Mouse (Mus musculus) kidney, embryonic 16.5 days (tissue): ENCODE data around the gene Tmco2. TPM values are rescaled to one million over a fixed set of nuclear protein-coding genes. Genes with fewer than 3 reads are reported as not detected.
A peak's percentile ranks its signal among the peaks of the same experiment; 100 is the strongest.

Experiments
- ATAC-seq: fragments of 200-750 bp; cut with Nextera tagmentation; 2 replicates; pipeline ENCODE4 v1.8.0; 2017; ENCODE audit warnings: moderate TSS enrichment; ENCODE audit not compliant: low FRiP score, low TSS enrichment
- H3K27ac ChIP-seq: fragments of 300-500 bp; sonication (generic); 2 replicates; pipeline ENCODE4 v1.5.1; 2014; ENCODE audit warnings: low read length
- H3K27me3 ChIP-seq: fragments of 300-500 bp; sonication (generic); 2 replicates; pipeline ENCODE4 v1.6.1; 2014; ENCODE audit warnings: low read length, control low read depth, mixed read lengths; ENCODE audit not compliant: insufficient read depth
- H3K36me3 ChIP-seq: fragments of 300-500 bp; sonication (generic); 2 replicates; pipeline ENCODE4 v1.6.1; 2014; ENCODE audit warnings: low read length, control low read depth, mixed read lengths; ENCODE audit not compliant: insufficient read depth
- H3K4me1 ChIP-seq: fragments of 300-500 bp; sonication (generic); 2 replicates; pipeline ENCODE4 v1.6.1; 2014; ENCODE audit warnings: low read length, control low read depth, mixed read lengths; ENCODE audit not compliant: insufficient read depth
- H3K4me2 ChIP-seq: fragments of 300-500 bp; sonication (generic); replicated peaks from 2 replicates; pipeline ENCODE4 v1.6.1; 2014; ENCODE audit warnings: low read depth, low read length
- H3K4me3 ChIP-seq: fragments of 300-500 bp; sonication (generic); 2 replicates; pipeline ENCODE4 v1.5.1; 2014; ENCODE audit warnings: mild to moderate bottlenecking, low read length
- H3K9ac ChIP-seq: fragments of 300-500 bp; sonication (generic); replicated peaks from 2 replicates; pipeline ENCODE4 v1.6.1; 2014; ENCODE audit warnings: low read length
- H3K9me3 ChIP-seq: fragments of 300-500 bp; sonication (generic); 2 replicates; pipeline ENCODE4 v1.6.1; 2016; ENCODE audit warnings: low read length, control low read depth
- WGBS: fragments of 180-500 bp; shearing (Covaris S2); extraction: QIAGEN DNeasy Blood & Tissue Kit; methylation state at CpG from one replicate; pipeline ENCODE4 v1.1.7; 2014; 5-methylcytosine and 5-hydroxymethylcytosine counted together
- polyA plus RNA-seq: library from polyadenylated mRNA; unstranded; fragments of >200 nt; fragmentation: Nextera tagmentation; extraction: Ambion mirVana; gene quantifications from 2 replicates; pipeline ENCODE4 v1.2.1, GENCODE M21; 2015

The Tmco2 gene
- polyA plus RNA-seq, result not detected in 2 replicates

DNA sequence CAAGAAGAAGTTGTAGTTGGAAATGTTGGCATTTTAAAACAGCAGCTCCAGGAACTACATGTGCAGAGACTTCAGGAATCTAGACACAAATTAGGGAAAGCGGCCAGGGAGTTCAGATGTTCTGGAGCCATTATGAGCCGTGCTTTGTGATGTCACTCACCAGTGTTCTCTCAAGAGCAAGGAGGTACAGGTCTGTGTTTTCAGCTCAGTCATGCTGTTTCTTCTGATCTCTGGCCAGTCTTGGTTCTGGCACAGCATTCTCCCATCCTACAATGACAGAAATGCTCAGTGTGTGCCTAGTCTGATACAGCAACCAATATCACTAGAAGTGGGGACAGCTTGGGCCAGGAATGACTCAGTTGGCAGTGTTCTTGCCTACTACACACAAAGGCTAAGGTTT lies at the start of gene Tmco2:
Tmco2 (minus strand) TSS at position 101 of the 400 bp plus-strand sequence.
- WGBS, result 93% methylated on average over 2 of the region's 2 CpGs
- ATAC-seq, result no peak
- Histone ChIP-seq H3K27ac (no peak within 1 kb of the TSS), H3K27me3 (no peaks in the 10 kb centered on the region), H3K36me3 (no peaks in the 10 kb centered on the region), H3K4me3 (no peak within 1 kb of the TSS), H3K4me2 (no peak within 1 kb of the TSS), H3K9ac (no peak within 1 kb of the TSS), H3K4me1 (no peaks in the 10 kb centered on the region), H3K9me3 (no peaks in the 10 kb centered on the region)

GRCm38 (mm10) chr4:121103304-121103703 lies 5.7 kb downstream of the Tmco2 start:
- H3K36me3 ChIP-seq, result no peaks in the 10 kb centered on the region
- H3K9me3 ChIP-seq, result no peaks in the 10 kb centered on the region
- no peaks in the 10 kb centered on the region for H3K27me3 ChIP-seq
- no peak overlapping the region for H3K9ac ChIP-seq
- H3K4me2 ChIP-seq, result no peak overlapping the region
- no peak overlapping the region for H3K4me3 ChIP-seq
- H3K4me1 ChIP-seq, result 0 out of 2 replicates have a peak, but pooled peaks cover 2% of the 10 kb centered on the region
- ATAC-seq, result no peak
- H3K27ac ChIP-seq, result no peak overlapping the region
- 89% methylated on average over 4 of the region's 4 CpGs for WGBS

GRCm38 (mm10) chr4:121097650-121098378 lies 11.2 kb downstream of the Tmco2 start, which contains the start of gene Zmpste24:
Zmpste24 (minus strand) TSS chr4:121098241.
- peak; percentile 92 for ATAC-seq
- no peaks in the 10 kb centered on the region for H3K27me3 ChIP-seq
- no peaks in the 10 kb centered on the region for H3K9me3 ChIP-seq
- H3K36me3 ChIP-seq, result peaks cover 20% of the 10 kb centered on the region
- peak within 1 kb of the TSS; percentile 71 for H3K9ac ChIP-seq
- H3K4me1 ChIP-seq, result peaks cover 11% of the 10 kb centered on the region
- peak within 1 kb of the TSS; percentile 70 for H3K4me3 ChIP-seq
- H3K4me2 ChIP-seq, result peak within 1 kb of the TSS; percentile 83
- H3K27ac ChIP-seq, result peak within 1 kb of the TSS; percentile 75
- under 1% methylated on average over 39 of the region's 39 CpGs for WGBS

DNA sequence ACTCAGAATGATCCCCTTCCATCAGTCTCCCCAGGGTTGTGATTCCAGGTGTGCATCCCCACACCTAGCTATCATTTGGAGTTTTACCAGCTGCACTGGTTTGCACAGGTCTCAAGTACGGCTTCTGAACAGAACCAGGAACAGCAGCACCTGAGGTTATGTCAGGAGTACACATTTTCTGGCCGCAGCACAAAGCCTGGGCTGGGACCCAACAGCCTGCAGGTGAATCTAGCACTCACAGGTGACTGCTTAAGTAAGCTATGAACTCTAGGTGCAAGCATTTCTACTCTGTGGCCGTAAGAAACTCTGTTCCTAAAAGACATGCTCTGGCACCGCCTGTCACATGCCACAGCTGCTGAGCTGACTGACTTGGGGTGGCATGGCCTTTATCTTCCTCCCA lies 18.8 kb downstream of the Tmco2 start:
- Histone ChIP-seq H3K9ac (no peak overlapping the region), H3K4me1 (no peaks in the 10 kb centered on the region), H3K36me3 (peaks cover 51% of the 10 kb centered on the region), H3K27ac (no peak overlapping the region), H3K27me3 (no peaks in the 10 kb centered on the region), H3K9me3 (no peaks in the 10 kb centered on the region), H3K4me2 (no peak overlapping the region), H3K4me3 (no peak overlapping the region)
- WGBS, result 82% methylated on average over 4 of the region's 4 CpGs
- no peak for ATAC-seq

DNA sequence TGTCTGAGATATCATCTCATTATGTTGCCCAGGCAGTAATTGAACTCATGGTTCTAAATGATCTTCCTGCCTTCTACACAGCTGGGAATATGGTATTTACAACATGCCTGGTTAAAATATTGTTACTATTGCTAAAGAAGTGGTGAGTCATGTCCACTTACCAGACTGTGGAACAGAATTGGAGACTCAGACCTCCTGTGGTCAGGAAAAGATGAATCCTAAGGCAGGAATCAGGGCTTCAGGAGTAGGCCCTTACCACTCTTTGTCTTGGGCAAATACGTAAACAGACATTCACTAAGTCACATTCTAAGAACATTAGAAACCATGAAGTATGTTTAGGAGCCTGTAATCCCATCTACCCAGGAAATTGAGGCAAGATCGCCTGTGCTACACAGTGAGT lies 20.3 kb downstream of the Tmco2 start:
- no peaks in the 10 kb centered on the region for H3K4me1 ChIP-seq
- H3K9ac ChIP-seq, result no peak overlapping the region
- no peak overlapping the region for H3K4me2 ChIP-seq
- no peaks in the 10 kb centered on the region for H3K27me3 ChIP-seq
- no peak overlapping the region for H3K4me3 ChIP-seq
- H3K36me3 ChIP-seq, result peaks cover 47% of the 10 kb centered on the region
- WGBS, result 91% methylated on average over 2 of the region's 2 CpGs
- no peak overlapping the region for H3K27ac ChIP-seq
- no peaks in the 10 kb centered on the region for H3K9me3 ChIP-seq
- no peak for ATAC-seq

- Histone ChIP-seq H3K9me3 (no peaks in the 10 kb centered on the region), H3K4me1 (no peaks in the 10 kb centered on the region), H3K27me3 (no peaks in the 10 kb centered on the region), H3K9ac (no peak overlapping the region), H3K27ac (no peak overlapping the region), H3K36me3 (peaks cover 44% of the 10 kb centered on the region), H3K4me2 (no peak overlapping the region), H3K4me3 (no peak overlapping the region)
- ATAC-seq, result no peak
Observed at GRCm38 (mm10) chr4:121084506-121084905, 24.5 kb downstream of the Tmco2 start.

DNA sequence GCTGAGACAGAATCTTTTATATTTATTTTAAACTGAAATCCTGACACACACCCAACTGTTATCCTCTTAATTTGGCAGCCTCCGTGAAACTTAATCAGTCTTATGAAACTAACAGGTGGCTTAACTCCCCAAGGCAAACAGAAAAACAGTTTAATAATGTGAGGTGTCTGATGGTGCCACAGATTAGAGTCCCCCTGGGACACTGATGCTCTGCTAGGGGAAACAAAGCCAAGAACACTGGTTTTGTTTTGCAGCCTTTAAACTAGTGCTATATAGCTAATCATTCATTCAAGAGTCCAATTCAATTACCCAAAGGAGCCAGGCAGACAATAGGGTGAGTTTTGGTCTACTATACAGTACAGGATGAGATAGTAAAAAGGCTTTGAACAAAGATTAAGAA lies 28.6 kb downstream of the Tmco2 start:
- 87% methylated on average over 1 of the region's 1 CpGs for WGBS
- Histone ChIP-seq H3K4me2 (no peak overlapping the region), H3K9me3 (no peaks in the 10 kb centered on the region), H3K27ac (no peak overlapping the region), H3K4me1 (peaks cover 2% of the 10 kb centered on the region; the same call in 1 of the 2 replicates), H3K36me3 (peaks cover 53% of the 10 kb centered on the region), H3K27me3 (no peaks in the 10 kb centered on the region), H3K4me3 (no peak overlapping the region), H3K9ac (no peak overlapping the region)
- no peak for ATAC-seq

DNA sequence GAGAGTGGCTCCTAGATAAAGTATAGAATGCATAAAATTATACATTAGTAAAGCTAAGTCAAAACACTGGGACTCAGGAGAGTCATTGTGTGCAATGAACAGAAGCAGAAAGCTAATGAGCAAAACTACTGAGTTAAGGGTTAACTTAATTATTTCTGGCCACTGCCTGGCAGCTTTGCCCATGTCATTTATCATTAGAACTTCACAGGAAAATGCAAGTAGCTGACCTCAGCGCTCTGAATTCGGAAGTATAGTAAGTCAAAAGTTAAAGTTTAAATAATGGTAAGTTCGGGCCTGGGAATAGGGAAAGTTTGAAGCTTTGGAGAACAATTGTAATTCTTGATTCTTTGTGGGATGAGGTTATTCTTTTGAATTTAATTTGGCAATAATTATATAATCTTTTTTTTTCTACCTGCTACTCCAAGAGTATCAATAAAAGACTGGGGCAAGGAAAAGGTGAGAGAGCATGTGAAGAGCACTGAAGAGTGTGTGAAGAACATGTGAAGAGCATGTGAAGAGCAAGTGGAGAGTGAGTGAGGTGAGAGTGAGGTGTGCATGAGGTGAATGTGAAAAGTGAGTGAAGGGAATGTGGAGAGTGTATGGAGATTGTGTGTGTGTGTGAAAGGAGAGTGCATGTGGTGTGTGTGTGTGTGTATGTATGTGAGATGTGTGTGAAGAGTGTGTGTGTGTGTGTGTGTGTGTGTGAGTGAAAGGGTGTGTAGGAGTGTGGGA lies 30.9 kb downstream of the Tmco2 start:
- H3K4me3 ChIP-seq, result no peak overlapping the region
- 34% methylated on average over 3 of the region's 3 CpGs for WGBS
- H3K36me3 ChIP-seq, result peaks cover 43% of the 10 kb centered on the region
- H3K27ac ChIP-seq, result peak overlapping the region; percentile 14; the same call in 1 of the 2 replicates
- no peaks in the 10 kb centered on the region for H3K27me3 ChIP-seq
- ATAC-seq, result peak; percentile 31; the same call in 1 of the 2 replicates
- H3K9me3 ChIP-seq, result no peaks in the 10 kb centered on the region
- no peak overlapping the region for H3K4me2 ChIP-seq
- H3K9ac ChIP-seq, result no peak overlapping the region
- H3K4me1 ChIP-seq, result peaks cover 2% of the 10 kb centered on the region; the same call in 1 of the 2 replicates

DNA sequence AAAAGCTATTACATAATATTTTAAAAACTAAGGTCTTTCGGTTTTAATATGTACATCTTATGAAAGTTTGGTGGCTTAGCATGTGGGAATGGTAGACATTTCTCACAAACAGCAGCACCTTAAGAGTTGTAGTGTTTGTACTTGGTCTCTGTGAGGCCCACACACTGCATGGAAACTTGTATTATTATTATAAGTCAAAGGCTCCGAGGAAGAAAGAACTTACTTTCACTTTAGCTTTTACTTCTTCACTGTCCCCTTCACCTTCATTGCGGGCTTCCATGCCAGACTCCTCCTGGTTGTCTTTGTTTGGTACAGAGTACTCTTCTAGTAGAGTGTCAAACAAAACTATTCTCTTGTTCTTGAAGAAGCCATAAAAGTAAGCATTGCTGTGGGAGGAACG lies 34.8 kb downstream of the Tmco2 start:
- H3K4me2 ChIP-seq, result no peak overlapping the region
- no peaks in the 10 kb centered on the region for H3K27me3 ChIP-seq
- H3K9me3 ChIP-seq, result no peaks in the 10 kb centered on the region
- WGBS, result 80% methylated on average over 4 of the region's 4 CpGs
- peaks cover 39% of the 10 kb centered on the region for H3K36me3 ChIP-seq
- H3K4me3 ChIP-seq, result no peak overlapping the region
- ATAC-seq, result no peak
- H3K27ac ChIP-seq, result no peak overlapping the region
- peaks cover 2% of the 10 kb centered on the region; the same call in 1 of the 2 replicates for H3K4me1 ChIP-seq
- no peak overlapping the region for H3K9ac ChIP-seq

DNA sequence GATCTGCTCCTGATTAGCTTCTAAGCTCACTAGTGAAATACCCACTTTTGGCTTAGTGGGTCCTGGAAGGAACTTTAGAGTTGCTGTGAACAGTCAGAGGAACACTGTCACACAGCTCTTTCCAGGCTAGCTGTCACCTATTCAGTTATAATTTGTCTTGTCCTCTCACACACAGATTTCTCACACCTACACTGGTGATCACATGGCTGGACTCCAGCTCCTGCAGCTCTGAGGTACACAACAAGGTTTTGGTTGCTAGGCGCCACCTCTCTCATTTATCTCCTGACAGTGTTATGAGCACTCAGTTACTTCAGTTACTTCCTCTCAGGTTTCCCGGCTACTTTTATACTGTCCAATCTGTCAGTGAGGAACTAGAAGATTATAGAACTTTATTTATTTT lies 43.7 kb downstream of the Tmco2 start:
- H3K27ac ChIP-seq, result no peak overlapping the region
- no peaks in the 10 kb centered on the region for H3K4me1 ChIP-seq
- H3K27me3 ChIP-seq, result no peaks in the 10 kb centered on the region
- no peaks in the 10 kb centered on the region for H3K9me3 ChIP-seq
- H3K36me3 ChIP-seq, result peaks cover 40% of the 10 kb centered on the region
- ATAC-seq, result no peak
- H3K4me2 ChIP-seq, result no peak overlapping the region
- no peak overlapping the region for H3K4me3 ChIP-seq
- H3K9ac ChIP-seq, result no peak overlapping the region
- WGBS, result 55% methylated on average over 2 of the region's 2 CpGs
